Mouse (Mus musculus): ENCODE measurements at regions not wholly inside any gene's neighbourhood (a gene's known extent, or its start where the extent isn't known, plus 50 kb on each side); places are given as distances from the start of the nearest gene placed in this dataset.

- DNase-seq (ENCODE audit: low spot score in 2 of 2): no peak
Measured at GRCm38 (mm10) chr13:44133436-44133835, 348.9 kb downstream of the Cd83 start.

- DNase-seq (ENCODE audit: low spot score in 2 of 2): no peak
Measured at GRCm38 (mm10) chr13:44141181-44141580, 356.6 kb downstream of the Cd83 start.

GRCm38 (mm10) chr13:44145441-44145840 is 360.9 kb downstream of the Cd83 start:
- no peak for DNase-seq (ENCODE audit: low spot score in 2 of 2)

- DNase-seq (ENCODE audit: low spot score in 2 of 2): no peak
Measured at GRCm38 (mm10) chr13:44147841-44148240, 363.3 kb downstream of the Cd83 start.

GRCm38 (mm10) chr13:44149499-44149898 is 364.9 kb downstream of the Cd83 start:
- DNase-seq (ENCODE audit: low spot score in 2 of 2): no peak

- no peak for DNase-seq (ENCODE audit: low spot score in 2 of 2)
Measured at GRCm38 (mm10) chr13:44151526-44151925, 367.0 kb downstream of the Cd83 start.

- no peak for DNase-seq (ENCODE audit: low spot score in 2 of 2)
Measured at GRCm38 (mm10) chr13:44152806-44153613, 368.4 kb downstream of the Cd83 start.

- no peak for DNase-seq (ENCODE audit: low spot score in 2 of 2)
Measured at GRCm38 (mm10) chr13:44153784-44154183, 369.2 kb downstream of the Cd83 start.

GRCm38 (mm10) chr13:44155956-44156355 is 371.4 kb downstream of the Cd83 start:
- no peak for DNase-seq (ENCODE audit: low spot score in 2 of 2)

- no peak for DNase-seq (ENCODE audit: low spot score in 2 of 2)
Measured at GRCm38 (mm10) chr13:44156546-44156945, 372.0 kb downstream of the Cd83 start.

- no peak for DNase-seq (ENCODE audit: low spot score in 2 of 2)
Measured at GRCm38 (mm10) chr13:44157236-44157635, 372.7 kb downstream of the Cd83 start.

- no peak for DNase-seq (ENCODE audit: low spot score in 2 of 2)
Measured at GRCm38 (mm10) chr13:44158364-44158763, 373.8 kb downstream of the Cd83 start.

- no peak for DNase-seq (ENCODE audit: low spot score in 2 of 2)
Measured at GRCm38 (mm10) chr13:44159346-44159745, 374.8 kb downstream of the Cd83 start.

GRCm38 (mm10) chr13:44164746-44165145 is 380.2 kb downstream of the Cd83 start:
- no peak for DNase-seq (ENCODE audit: low spot score in 2 of 2)

- peak; percentile 5 to 8 for DNase-seq (ENCODE audit: low spot score in 2 of 2)
Measured at GRCm38 (mm10) chr13:44167186-44167585, 382.6 kb downstream of the Cd83 start.

- DNase-seq (ENCODE audit: low spot score in 2 of 2): no peak
Measured at GRCm38 (mm10) chr13:44168186-44168585, 383.6 kb downstream of the Cd83 start.

GRCm38 (mm10) chr13:44171639-44172038 is 387.1 kb downstream of the Cd83 start:
- DNase-seq (ENCODE audit: low spot score in 2 of 2): no peak

- no peak for DNase-seq (ENCODE audit: low spot score in 2 of 2)
Measured at GRCm38 (mm10) chr13:44172701-44173100, 388.1 kb downstream of the Cd83 start.

GRCm38 (mm10) chr13:44174236-44174635 is 389.7 kb downstream of the Cd83 start:
- DNase-seq (ENCODE audit: low spot score in 2 of 2): no peak

GRCm38 (mm10) chr13:44175300-44176036 is 390.9 kb downstream of the Cd83 start:
- DNase-seq (ENCODE audit: low spot score in 2 of 2): no peak

GRCm38 (mm10) chr13:44176121-44176520 is 391.5 kb downstream of the Cd83 start:
- DNase-seq (ENCODE audit: low spot score in 2 of 2): no peak

- no peak for DNase-seq (ENCODE audit: low spot score in 2 of 2)
Measured at GRCm38 (mm10) chr13:44178006-44178405, 393.4 kb downstream of the Cd83 start.

- DNase-seq (ENCODE audit: low spot score in 2 of 2): no peak
Measured at GRCm38 (mm10) chr13:44180384-44180783, 395.8 kb downstream of the Cd83 start.
